In the genomic region with DNA sequence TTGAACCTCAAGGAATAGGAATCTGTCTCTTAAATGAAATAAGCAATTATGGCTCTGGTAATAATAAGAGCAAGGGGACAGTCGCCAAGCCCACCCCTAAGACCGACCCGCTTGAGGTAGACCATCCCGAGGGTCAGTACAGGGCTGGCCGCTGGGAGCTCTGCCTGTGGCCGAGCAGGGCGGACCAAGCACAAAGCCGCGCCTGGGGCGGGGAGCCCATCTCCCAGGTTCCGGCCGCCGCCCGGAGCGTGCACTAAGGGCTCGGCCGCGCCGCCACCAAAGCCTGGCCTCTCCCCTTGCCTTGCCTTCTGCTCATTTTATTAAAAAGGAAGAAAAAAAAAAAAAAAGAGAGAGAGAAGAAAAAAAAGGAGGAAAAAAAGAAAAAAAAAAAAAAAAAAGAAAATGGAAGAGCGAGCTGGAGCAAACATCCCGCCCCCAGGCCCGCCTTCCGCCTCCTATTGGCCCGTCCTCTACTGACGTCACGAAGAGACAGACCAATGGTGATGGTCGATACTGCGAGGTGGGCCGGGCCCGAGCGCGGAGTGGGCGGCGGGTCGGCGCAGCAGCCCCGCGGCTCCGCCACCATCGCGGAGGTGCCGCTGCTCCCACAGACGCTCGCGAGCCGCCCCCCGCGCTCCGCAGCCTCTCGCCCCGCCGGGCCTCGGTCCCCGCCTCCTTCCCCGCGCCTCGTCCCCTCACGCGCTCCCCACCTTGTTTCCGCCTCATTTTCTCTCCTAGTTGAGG, we compare ENCODE assay signal across 8 mouse cellular contexts. TPM values are rescaled to one million over a fixed set of nuclear protein-coding genes. Genes with fewer than 3 reads are reported as not detected.
DNase-seq lines count a peak whose midpoint lies in the region; ATAC-seq lines count a peak whose summit lies in the region.

A gene (plus strand): TSS at position 629 of the 744 bp plus-strand sequence.

- H3K9ac ChIP-seq in heart, embryonic 14.5 days (ENCODE audit: low read length) = peak within 1 kb of the TSS; percentile 99
- peak within 1 kb of the TSS; percentile 88 for H3K9ac ChIP-seq in liver, embryonic 13.5 days
- H3K9ac ChIP-seq in stomach, embryonic 16.5 days (ENCODE audit: low read length) = peak within 1 kb of the TSS; percentile 97

- H3K4me3 ChIP-seq in brown adipose tissue, adult 24 weeks (ENCODE audit: insufficient read depth, low read depth, low read length) = peak within 1 kb of the TSS; percentile 97
- H3K4me3 ChIP-seq in heart, embryonic 14.5 days (ENCODE audit: control insufficient read depth in 1 of 2, insufficient read depth in 1 of 2, low read depth in 1 of 2, low read length in 2 of 2) = peak within 1 kb of the TSS; percentile 86 to 89
- H3K4me3 ChIP-seq in liver, embryonic 13.5 days (replicated peaks) = peak within 1 kb of the TSS; percentile 78
- H3K4me3 ChIP-seq in stomach, embryonic 16.5 days (replicated peaks; ENCODE audit: low read length) = peak within 1 kb of the TSS; percentile 87

- H3K36me3 ChIP-seq in heart, embryonic 14.5 days (ENCODE audit: control insufficient read depth, insufficient read depth, low read length) = no peaks in the 10 kb centered on the region
- no peaks in the 10 kb centered on the region for H3K36me3 ChIP-seq in liver, embryonic 13.5 days
- no peaks in the 10 kb centered on the region for H3K36me3 ChIP-seq in stomach, embryonic 16.5 days (ENCODE audit: control insufficient read depth, insufficient read depth, low read length)

- no peaks in the 10 kb centered on the region for H3K9me3 ChIP-seq in heart, embryonic 14.5 days (ENCODE audit: control insufficient read depth, low read length)
- no peaks in the 10 kb centered on the region for H3K9me3 ChIP-seq in liver, embryonic 13.5 days (replicated peaks)
- no peaks in the 10 kb centered on the region for H3K9me3 ChIP-seq in stomach, embryonic 16.5 days (replicated peaks; ENCODE audit: control insufficient read depth, low read length)

- peaks cover 8% of the 10 kb centered on the region; the same call in 1 of the 2 replicates for H3K4me1 ChIP-seq in brown adipose tissue, adult 24 weeks (ENCODE audit: control insufficient read depth, insufficient read depth, insufficient read length, low read length)
- H3K4me1 ChIP-seq in heart, embryonic 14.5 days (ENCODE audit: control insufficient read depth in 2 of 2, insufficient read depth in 2 of 2, low read length in 2 of 2) = peaks cover 7 to 22% of the 10 kb centered on the region in 2 experiments
- H3K4me1 ChIP-seq in liver, embryonic 13.5 days (replicated peaks) = peaks cover 34% of the 10 kb centered on the region
- peaks cover 19% of the 10 kb centered on the region for H3K4me1 ChIP-seq in stomach, embryonic 16.5 days (ENCODE audit: control insufficient read depth, insufficient read depth, low read length)

- H3K27ac ChIP-seq in brown adipose tissue, adult 24 weeks (replicated peaks; ENCODE audit: low read depth, low read length) = peak within 1 kb of the TSS; percentile 89
- peak within 1 kb of the TSS; percentile 92 to 96 for H3K27ac ChIP-seq in heart, embryonic 14.5 days (replicated peaks in 1 of 2; ENCODE audit: control insufficient read depth in 1 of 2, insufficient read depth in 1 of 2, low read depth in 2 of 2, low read length in 2 of 2)
- H3K27ac ChIP-seq in liver, embryonic 13.5 days = peak within 1 kb of the TSS; percentile 92
- peak within 1 kb of the TSS; percentile 99 for H3K27ac ChIP-seq in stomach, embryonic 16.5 days (ENCODE audit: low read length)

- ATAC-seq in heart, embryonic 14.5 days (ENCODE audit: insufficient number of reproducible peaks, insufficient read depth, low FRiP score, low read depth) = peak; percentile 98
- peak; percentile 99 for ATAC-seq in liver, embryonic 13.5 days (ENCODE audit: low read depth)
- ATAC-seq in stomach, embryonic 16.5 days (ENCODE audit: insufficient read depth, low FRiP score) = peak; percentile 99

- peak; percentile 98 for DNase-seq in CD4-positive, CD25-positive, alpha-beta regulatory T cell, adult 2 months (ENCODE audit: low read depth, low spot score)
- peak; percentile 87 for DNase-seq in fibroblast of lung, adult 2 months (ENCODE audit: low read depth)
- peak; percentile 99 for DNase-seq in kidney, postnatal 14 days
- DNase-seq in liver, embryonic 13.5 days = peak; percentile 95
- peak; percentile 100 for DNase-seq in neural tube, embryonic 10.5 days (ENCODE audit: extremely low spot score, low spot score)

- H3K4me2 ChIP-seq in heart, embryonic 14.5 days (ENCODE audit: low read length) = peak within 1 kb of the TSS; percentile 71
- peak within 1 kb of the TSS; percentile 85 for H3K4me2 ChIP-seq in liver, embryonic 13.5 days
- H3K4me2 ChIP-seq in stomach, embryonic 16.5 days (ENCODE audit: low read depth, low read length) = peak within 1 kb of the TSS; percentile 73

- WGBS in heart, embryonic 14.5 days = 1% methylated on average over 55 of the region's 60 CpGs
- under 1% methylated on average over 59 of the region's 60 CpGs for whole genome bisulfite sequencing in liver, embryonic 13.5 days (ENCODE audit: insufficient replicate concordance)
- under 1% methylated on average over 37 of the region's 60 CpGs for WGBS in stomach, embryonic 16.5 days

- no peaks in the 10 kb centered on the region for H3K27me3 ChIP-seq in heart, embryonic 14.5 days (ENCODE audit: control insufficient read depth, insufficient read depth, low read length)
- H3K27me3 ChIP-seq in liver, embryonic 13.5 days = no peaks in the 10 kb centered on the region
- H3K27me3 ChIP-seq in stomach, embryonic 16.5 days (ENCODE audit: control insufficient read depth, insufficient read depth, low read length) = no peaks in the 10 kb centered on the region

RNA-seq across cellular contexts. Expression of the gene that starts here (rescaled TPM):
- polyA plus RNA-seq in brown adipose tissue, adult 24 weeks (2012; ENCODE audit: insufficient read depth, insufficient read length, missing spikeins) = 38.7 and 39.8 TPM in 2 replicates
- 25.9 and 28.5 TPM in 2 replicates for polyA plus RNA-seq in heart, embryonic 14.5 days (2014; fragmentation: Nextera tagmentation; extraction: Ambion mirVana)
- polyA plus RNA-seq in liver, embryonic 13.5 days (2015; fragmentation: Nextera tagmentation; extraction: Ambion mirVana) = 5.9 and 7.5 TPM in 2 replicates
- polyA plus RNA-seq in stomach, embryonic 16.5 days (2015; fragmentation: Nextera tagmentation; extraction: Ambion mirVana) = 19.4 and 23.1 TPM in 2 replicates

Comparison
In these comparisons a context has a peak if more than half of its experiments do, and no peak if none do; other contexts are left out.
1. Peak in every context shown above with its lines: DNase-seq, ATAC-seq, H3K4me3 ChIP-seq and H3K27ac ChIP-seq.